Mouse (Mus musculus) liver, adult 2 months (tissue): ENCODE data around the gene Slc25a18. TPM values are rescaled to one million over a fixed set of nuclear protein-coding genes. Genes with fewer than 3 reads are reported as not detected.

Experiments used
- DNase-seq: peaks from one replicate; pipeline ENCODE4 v3.0.0-alpha.2; 2011; ENCODE audit warnings: low read depth, low spot score; ENCODE audit errors: extremely low read depth
- H3K27ac ChIP-seq: fragments of 200-500 bp; replicated peaks from 2 replicates; pipeline ENCODE4 v1.5.1; 2012; ENCODE audit warnings: low read depth, mild to moderate bottlenecking, control low read depth, inconsistent platforms, low read length; ENCODE audit not compliant: insufficient read depth
- H3K27me3 ChIP-seq: fragments of 200-500 bp; 2 replicates; pipeline ENCODE4 v1.6.1; 2012; ENCODE audit warnings: mild to moderate bottlenecking, moderate library complexity, low read length, inconsistent platforms; ENCODE audit not compliant: control insufficient read depth, insufficient read depth
- H3K36me3 ChIP-seq: fragments of 200-500 bp; 2 replicates; pipeline ENCODE4 v1.6.1; 2012; ENCODE audit warnings: low read length, inconsistent platforms; ENCODE audit not compliant: control insufficient read depth, insufficient read depth
- H3K4me1 ChIP-seq: fragments of 200-500 bp; 2 replicates; pipeline ENCODE4 v1.6.1; 2011; ENCODE audit warnings: low read length; ENCODE audit not compliant: control insufficient read depth, insufficient read depth
- H3K4me3 ChIP-seq: fragments of 200-500 bp; 2 replicates; pipeline ENCODE4 v1.5.1; 2011; ENCODE audit warnings: low read depth, mild to moderate bottlenecking, control low read depth, low read length, moderate library complexity; ENCODE audit not compliant: insufficient read depth
- H3K79me2 ChIP-seq: fragments of 200-500 bp; 2 replicates; pipeline ENCODE4 v1.6.1; 2012; ENCODE audit warnings: inconsistent platforms, mild to moderate bottlenecking, low read length, moderate library complexity; ENCODE audit not compliant: control insufficient read depth, insufficient read depth
- H3K9ac ChIP-seq: fragments of 200-500 bp; 2 replicates; pipeline ENCODE4 v1.6.1; 2012; ENCODE audit warnings: low read depth, mild to moderate bottlenecking, control low read depth, inconsistent platforms, low read length
- CTCF ChIP-seq: fragments of 200-500 bp; IDR thresholded peaks from 2 replicates; pipeline ENCODE4 v1.5.1; 2011; ENCODE audit warnings: low read depth, low read length, control low read depth
- POLR2A ChIP-seq: fragments of 200-500 bp; IDR thresholded peaks from 2 replicates; pipeline ENCODE4 v1.6.1; 2011; ENCODE audit warnings: low read length, control low read depth; ENCODE audit not compliant: insufficient read depth; ENCODE audit errors: extremely low read depth
- WGBS: fragments of 180-500 bp; shearing (Covaris S2); methylation state at CpG from one replicate; pipeline ENCODE4 v1.1.7; 2018; 5-methylcytosine and 5-hydroxymethylcytosine counted together
- polyA plus RNA-seq: library from polyadenylated mRNA; depleted of rRNA; stranded (reverse); fragments of >200 nt; gene quantifications from 2 replicates; pipeline ENCODE4 v1.2.3, GENCODE M21; 2012; rRNA removed
- total RNA-seq: library from RNA; depleted of rRNA; stranded (reverse); fragments of >200 nt; gene quantifications from 2 replicates; pipeline ENCODE4 v1.2.3, GENCODE M21; 2014; rRNA removed

The Slc25a18 gene
- total and polyA plus RNA-seq, 2 experiments = not detected

GRCm38 (mm10) chr6:120836389-120837151 lies 63.2 kb downstream of the Slc25a18 start:
- 1% methylated on average over 37 of the region's 37 CpGs for WGBS
- Histone ChIP-seq H3K4me1 (peaks cover 1% of the 10 kb centered on the region; the same call in 1 of the 2 replicates), H3K27me3 (no peaks in the 10 kb centered on the region), H3K79me2 (peaks cover 7% of the 10 kb centered on the region; the same call in 1 of the 2 replicates), H3K27ac (peak overlapping the region; percentile 94), H3K36me3 (no peaks in the 10 kb centered on the region), H3K4me3 (peak overlapping the region; percentile 85), H3K9ac (peak overlapping the region; percentile 97)
- TF ChIP-seq CTCF = no peak
- TF ChIP-seq POLR2A = no peak
- peak; percentile 43 for DNase-seq

- TF ChIP-seq POLR2A = no peak
- Histone ChIP-seq H3K79me2 (peaks cover 10% of the 10 kb centered on the region; the same call in 1 of the 2 replicates), H3K36me3 (no peaks in the 10 kb centered on the region), H3K4me1 (peaks cover 1% of the 10 kb centered on the region; the same call in 1 of the 2 replicates), H3K27me3 (no peaks in the 10 kb centered on the region), H3K9ac (no peak overlapping the region; the same call in 1 of the 2 replicates), H3K4me3 (no peak overlapping the region), H3K27ac (no peak overlapping the region)
- DNase-seq = no peak
- 52% methylated on average over 1 of the region's 1 CpGs for WGBS
Measured at GRCm38 (mm10) chr6:120837152-120837530, 63.8 kb downstream of the Slc25a18 start.

- WGBS = 81% methylated on average over 7 of the region's 7 CpGs
Measured at GRCm38 (mm10) chr6:120840258-120840657, 66.9 kb downstream of the Slc25a18 start.

DNA sequence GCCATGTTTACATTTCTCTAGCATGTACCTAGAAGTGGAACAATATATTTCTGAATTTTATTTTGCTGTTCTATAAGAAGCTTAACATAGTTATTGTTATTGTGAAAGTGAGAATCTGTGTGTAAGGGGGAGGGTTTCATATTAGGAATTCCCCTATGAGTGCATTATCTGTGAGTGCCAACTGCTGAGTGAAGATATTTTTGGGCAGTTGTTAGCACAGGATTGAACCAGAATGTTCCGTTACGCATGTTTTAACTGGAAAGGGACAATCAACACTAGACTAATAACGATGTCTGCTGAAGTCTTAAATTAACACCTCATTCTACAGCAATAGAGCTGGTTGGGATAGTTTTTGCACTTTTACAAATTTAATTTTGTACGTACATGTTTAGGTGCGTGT lies 68.4 kb downstream of the Slc25a18 start:
- Histone ChIP-seq H3K79me2 (peaks cover 21% of the 10 kb centered on the region; the same call in 1 of the 2 replicates), H3K27ac (no peak overlapping the region), H3K27me3 (no peaks in the 10 kb centered on the region), H3K36me3 (no peaks in the 10 kb centered on the region), H3K4me1 (peaks cover 1% of the 10 kb centered on the region; the same call in 1 of the 2 replicates), H3K4me3 (no peak overlapping the region), H3K9ac (no peak overlapping the region)
- DNase-seq = no peak
- TF ChIP-seq POLR2A = no peak
- no peak for TF ChIP-seq CTCF
- 86% methylated on average over 5 of the region's 5 CpGs for WGBS

More at GRCm38 (mm10) chr6:120840258-120840657, 66.9 kb downstream of the Slc25a18 start:
- Histone ChIP-seq H3K4me3 (no peak overlapping the region), H3K27me3 (no peaks in the 10 kb centered on the region), H3K79me2 (peaks cover 26% of the 10 kb centered on the region; the same call in 1 of the 2 replicates), H3K27ac (no peak overlapping the region), H3K36me3 (no peaks in the 10 kb centered on the region), H3K4me1 (peaks cover 1% of the 10 kb centered on the region; the same call in 1 of the 2 replicates), H3K9ac (no peak overlapping the region)
- no peak for TF ChIP-seq CTCF
- TF ChIP-seq POLR2A = no peak
- peak; percentile 70 for DNase-seq

Other genes with a start within 250 kb of the Slc25a18 start
- gene Hdhd5, start 242.3 kb upstream of the Slc25a18 start, total RNA-seq = 21.1 and 22.3 TPM in 2 replicates
- gene Hdhd5, start 242.3 kb upstream of the Slc25a18 start, polyA plus RNA-seq = 32.6 and 36.7 TPM in 2 replicates
- 9.3 and 12.3 TPM in 2 replicates for gene Cecr2, start 107.2 kb upstream of the Slc25a18 start, total RNA-seq
- 4.3 and 5.1 TPM in 2 replicates for gene Cecr2, start 107.2 kb upstream of the Slc25a18 start, polyA plus RNA-seq
- 137 and 149 TPM in 2 replicates for gene Atp6v1e1, start 49.2 kb downstream of the Slc25a18 start, total RNA-seq
- gene Atp6v1e1, start 49.2 kb downstream of the Slc25a18 start, polyA plus RNA-seq = 95.9 and 110 TPM in 2 replicates
- 17.4 and 18.0 TPM in 2 replicates for gene Bcl2l13, start 62.6 kb downstream of the Slc25a18 start, total RNA-seq
- gene Bcl2l13, start 62.6 kb downstream of the Slc25a18 start, polyA plus RNA-seq = 24.3 and 25.7 TPM in 2 replicates
- gene Bid, start 143.3 kb downstream of the Slc25a18 start, total RNA-seq = 13.9 and 16.8 TPM in 2 replicates
- 6.1 and 6.9 TPM in 2 replicates for gene Bid, start 143.3 kb downstream of the Slc25a18 start, polyA plus RNA-seq